Mouse (Mus musculus): Measurements from ENCODE around the gene Cipc. TPM values are rescaled to one million over a fixed set of nuclear protein-coding genes. Genes with fewer than 3 reads are reported as not detected.

Gene Cipc
- polyA plus RNA-seq (2014; fragmentation: Nextera tagmentation; extraction: Ambion mirVana), result 37.9 and 38.4 TPM in 2 replicates

GRCm38 (mm10) chr12:86946862-86947574 lies at the start of gene Cipc:
Gene Cipc (plus strand): TSS chr12:86947043.
- peaks cover 24% of the 10 kb centered on the region for H3K4me1 ChIP-seq (ENCODE audit: control insufficient read depth, insufficient read depth, low read length)

GRCm38 (mm10) chr12:86897769-86898273 lies 49.0 kb upstream of the Cipc start:
- Histone ChIP-seq H3K4me2 (peak overlapping the region; percentile 15; the same call in 1 of the 2 replicates), H3K27ac (ENCODE audit: low read depth, low read length) (peak overlapping the region; percentile 97), H3K4me3 (ENCODE audit: low read depth, low read length) (no peak overlapping the region), H3K4me1 (ENCODE audit: control insufficient read depth, insufficient read depth, low read length) (peaks cover 54% of the 10 kb centered on the region), H3K27me3 (ENCODE audit: control insufficient read depth, insufficient read depth, low read length) (no peaks in the 10 kb centered on the region), H3K9me3 (ENCODE audit: control insufficient read depth, low read length) (no peaks in the 10 kb centered on the region), H3K9ac (ENCODE audit: low read length) (peak overlapping the region; percentile 63), H3K36me3 (ENCODE audit: control insufficient read depth, insufficient read depth, low read length) (no peaks in the 10 kb centered on the region)
- WGBS, result 33% methylated on average over 7 of the region's 7 CpGs
- ATAC-seq (ENCODE audit: low FRiP score) (no peak), DNase-seq (ENCODE audit: low spot score, missing footprints) (peak; percentile 83)

More at GRCm38 (mm10) chr12:86946862-86947574, at the start of gene Cipc:
- ATAC-seq (ENCODE audit: low FRiP score) (peak; percentile 97), DNase-seq (ENCODE audit: low spot score, missing footprints) (peak; percentile 99)
- no peaks in the 10 kb centered on the region for H3K9me3 ChIP-seq (ENCODE audit: control insufficient read depth, low read length)
- no peaks in the 10 kb centered on the region for H3K27me3 ChIP-seq (ENCODE audit: control insufficient read depth, insufficient read depth, low read length)
- H3K9ac ChIP-seq (ENCODE audit: low read length), result peak within 1 kb of the TSS; percentile 98
- peak within 1 kb of the TSS; percentile 76 for H3K4me3 ChIP-seq (ENCODE audit: low read depth, low read length)
- under 1% methylated on average over 64 of the region's 64 CpGs for WGBS
- peak within 1 kb of the TSS; percentile 99 for H3K27ac ChIP-seq (ENCODE audit: low read depth, low read length)
- peak within 1 kb of the TSS; percentile 89 for H3K4me2 ChIP-seq
- H3K36me3 ChIP-seq (ENCODE audit: control insufficient read depth, insufficient read depth, low read length), result no peaks in the 10 kb centered on the region

GRCm38 (mm10) chr12:86898448-86898847 lies 48.4 kb upstream of the Cipc start:
- 59% methylated on average over 3 of the region's 3 CpGs for WGBS
- no peaks in the 10 kb centered on the region for H3K36me3 ChIP-seq (ENCODE audit: control insufficient read depth, insufficient read depth, low read length)
- peak; percentile 78 for DNase-seq (ENCODE audit: low spot score, missing footprints)
- no peak for ATAC-seq (ENCODE audit: low FRiP score)
- no peaks in the 10 kb centered on the region for H3K9me3 ChIP-seq (ENCODE audit: control insufficient read depth, low read length)
- H3K4me1 ChIP-seq (ENCODE audit: control insufficient read depth, insufficient read depth, low read length), result peaks cover 48% of the 10 kb centered on the region
- peak overlapping the region; percentile 63; the same call in 1 of the 2 replicates for H3K9ac ChIP-seq (ENCODE audit: low read length)
- no peaks in the 10 kb centered on the region for H3K27me3 ChIP-seq (ENCODE audit: control insufficient read depth, insufficient read depth, low read length)
- no peak overlapping the region; the same call in 1 of the 2 replicates for H3K27ac ChIP-seq (ENCODE audit: low read depth, low read length)
- no peak overlapping the region for H3K4me2 ChIP-seq
- no peak overlapping the region for H3K4me3 ChIP-seq (ENCODE audit: low read depth, low read length)

- no peaks in the 10 kb centered on the region for H3K9me3 ChIP-seq (ENCODE audit: control insufficient read depth, low read length)
- no peak overlapping the region for H3K4me3 ChIP-seq (ENCODE audit: low read depth, low read length)
- no peaks in the 10 kb centered on the region for H3K27me3 ChIP-seq (ENCODE audit: control insufficient read depth, insufficient read depth, low read length)
- peaks cover 43% of the 10 kb centered on the region for H3K4me1 ChIP-seq (ENCODE audit: control insufficient read depth, insufficient read depth, low read length)
- DNase-seq (ENCODE audit: low spot score, missing footprints) (peak; percentile 82), ATAC-seq (ENCODE audit: low FRiP score) (no peak)
- no peak overlapping the region for H3K27ac ChIP-seq (ENCODE audit: low read depth, low read length)
- H3K9ac ChIP-seq (ENCODE audit: low read length), result no peak overlapping the region
- H3K4me2 ChIP-seq, result no peak overlapping the region
- H3K36me3 ChIP-seq (ENCODE audit: control insufficient read depth, insufficient read depth, low read length), result no peaks in the 10 kb centered on the region
- WGBS, result 75% methylated on average over 11 of the region's 11 CpGs
Observed at GRCm38 (mm10) chr12:86899461-86900179, 47.2 kb upstream of the Cipc start.

GRCm38 (mm10) chr12:86903828-86904806 lies 42.7 kb upstream of the Cipc start:
- Histone ChIP-seq H3K9ac (ENCODE audit: low read length) (no peak overlapping the region), H3K4me3 (ENCODE audit: low read depth, low read length) (no peak overlapping the region), H3K4me1 (ENCODE audit: control insufficient read depth, insufficient read depth, low read length) (peaks cover 9% of the 10 kb centered on the region), H3K9me3 (ENCODE audit: control insufficient read depth, low read length) (no peaks in the 10 kb centered on the region), H3K27ac (ENCODE audit: low read depth, low read length) (no peak overlapping the region), H3K27me3 (ENCODE audit: control insufficient read depth, insufficient read depth, low read length) (0 out of 2 replicates have a peak, but pooled peaks cover 4% of the 10 kb centered on the region), H3K36me3 (ENCODE audit: control insufficient read depth, insufficient read depth, low read length) (no peaks in the 10 kb centered on the region), H3K4me2 (no peak overlapping the region)
- no peak for DNase-seq (ENCODE audit: low spot score, missing footprints)
- WGBS, result 88% methylated on average over 11 of the region's 11 CpGs
- no peak for ATAC-seq (ENCODE audit: low FRiP score)

GRCm38 (mm10) chr12:86905203-86905602 lies 41.6 kb upstream of the Cipc start:
- WGBS, result 10% methylated on average over 4 of the region's 4 CpGs
- Histone ChIP-seq H3K36me3 (ENCODE audit: control insufficient read depth, insufficient read depth, low read length) (no peaks in the 10 kb centered on the region), H3K4me3 (ENCODE audit: low read depth, low read length) (no peak overlapping the region), H3K9ac (ENCODE audit: low read length) (no peak overlapping the region), H3K9me3 (ENCODE audit: control insufficient read depth, low read length) (no peaks in the 10 kb centered on the region), H3K4me1 (ENCODE audit: control insufficient read depth, insufficient read depth, low read length) (peaks cover 6% of the 10 kb centered on the region; the same call in 1 of the 2 replicates), H3K4me2 (no peak overlapping the region), H3K27me3 (ENCODE audit: control insufficient read depth, insufficient read depth, low read length) (0 out of 2 replicates have a peak, but pooled peaks cover 4% of the 10 kb centered on the region), H3K27ac (ENCODE audit: low read depth, low read length) (no peak overlapping the region)
- DNase-seq (ENCODE audit: low spot score, missing footprints), result no peak
- peak; percentile 26 for ATAC-seq (ENCODE audit: low FRiP score)

- H3K4me3 ChIP-seq (ENCODE audit: low read depth, low read length), result no peak overlapping the region
- no peak overlapping the region for H3K27ac ChIP-seq (ENCODE audit: low read depth, low read length)
- DNase-seq (ENCODE audit: low spot score, missing footprints) (no peak), ATAC-seq (ENCODE audit: low FRiP score) (peak; percentile 17; the same call in 1 of the 2 replicates)
- H3K27me3 ChIP-seq (ENCODE audit: control insufficient read depth, insufficient read depth, low read length), result 0 out of 2 replicates have a peak, but pooled peaks cover 4% of the 10 kb centered on the region
- WGBS, result 73% methylated on average over 7 of the region's 7 CpGs
- no peak overlapping the region for H3K4me2 ChIP-seq
- peaks cover 6% of the 10 kb centered on the region; the same call in 1 of the 2 replicates for H3K4me1 ChIP-seq (ENCODE audit: control insufficient read depth, insufficient read depth, low read length)
- no peaks in the 10 kb centered on the region for H3K9me3 ChIP-seq (ENCODE audit: control insufficient read depth, low read length)
- no peak overlapping the region for H3K9ac ChIP-seq (ENCODE audit: low read length)
- H3K36me3 ChIP-seq (ENCODE audit: control insufficient read depth, insufficient read depth, low read length), result no peaks in the 10 kb centered on the region
Observed at GRCm38 (mm10) chr12:86905876-86906275, 41.0 kb upstream of the Cipc start.

GRCm38 (mm10) chr12:86906395-86906794 lies 40.4 kb upstream of the Cipc start:
- Histone ChIP-seq H3K9me3 (ENCODE audit: control insufficient read depth, low read length) (no peaks in the 10 kb centered on the region), H3K4me3 (ENCODE audit: low read depth, low read length) (no peak overlapping the region), H3K36me3 (ENCODE audit: control insufficient read depth, insufficient read depth, low read length) (no peaks in the 10 kb centered on the region), H3K27me3 (ENCODE audit: control insufficient read depth, insufficient read depth, low read length) (0 out of 2 replicates have a peak, but pooled peaks cover 4% of the 10 kb centered on the region), H3K27ac (ENCODE audit: low read depth, low read length) (no peak overlapping the region), H3K4me1 (ENCODE audit: control insufficient read depth, insufficient read depth, low read length) (peaks cover 6% of the 10 kb centered on the region; the same call in 1 of the 2 replicates), H3K9ac (ENCODE audit: low read length) (no peak overlapping the region), H3K4me2 (no peak overlapping the region)
- 2% methylated on average over 15 of the region's 15 CpGs for WGBS
- DNase-seq (ENCODE audit: low spot score, missing footprints) (peak; percentile 97), ATAC-seq (ENCODE audit: low FRiP score) (peak; percentile 69)

All from midbrain, embryonic 11.5 days (tissue).